Mouse (Mus musculus): ENCODE data around the gene Atp6v1g1. TPM values are rescaled to one million over a fixed set of nuclear protein-coding genes. Genes with fewer than 3 reads are reported as not detected.

The Atp6v1g1 gene
- polyA plus RNA-seq, 1 experiment from 2014 or later: 308 TPM

- Histone ChIP-seq H3K36me3 (ENCODE audit: control insufficient read depth, insufficient read depth, low read length) (no peaks in the 10 kb centered on the region), H3K27me3 (ENCODE audit: control insufficient read depth, insufficient read depth, low read length) (no peaks in the 10 kb centered on the region), H3K9me3 (ENCODE audit: control insufficient read depth, low read length) (no peaks in the 10 kb centered on the region), H3K27ac (ENCODE audit: low read depth, low read length) (no peak overlapping the region), H3K4me1 (replicated peaks; ENCODE audit: control insufficient read depth, insufficient read depth, low read length) (peaks cover 9% of the 10 kb centered on the region), H3K4me3 (ENCODE audit: low read depth, low read length) (no peak overlapping the region), H3K4me2 (ENCODE audit: low read depth, low read length, severe bottlenecking) (no peak overlapping the region), H3K9ac (ENCODE audit: low read length) (no peak overlapping the region)
- 77% methylated on average over 2 of the region's 2 CpGs for WGBS
- DNase-seq (ENCODE audit: low spot score): no peak
- ATAC-seq (replicated peaks; ENCODE audit: low FRiP score): no peak
Measured at GRCm38 (mm10) chr4:63542209-63542608, 2.4 kb upstream of the Atp6v1g1 start.

GRCm38 (mm10) chr4:63543746-63544493, 652 bp upstream of the Atp6v1g1 start:
- Histone ChIP-seq H3K27ac (ENCODE audit: low read depth, low read length) (no peak overlapping the region), H3K36me3 (ENCODE audit: control insufficient read depth, insufficient read depth, low read length) (no peaks in the 10 kb centered on the region), H3K4me1 (replicated peaks; ENCODE audit: control insufficient read depth, insufficient read depth, low read length) (peaks cover 9% of the 10 kb centered on the region), H3K9ac (ENCODE audit: low read length) (no peak overlapping the region), H3K4me3 (ENCODE audit: low read depth, low read length) (peak overlapping the region; percentile 83; the same call in 1 of the 2 replicates), H3K9me3 (ENCODE audit: control insufficient read depth, low read length) (no peaks in the 10 kb centered on the region), H3K27me3 (ENCODE audit: control insufficient read depth, insufficient read depth, low read length) (no peaks in the 10 kb centered on the region), H3K4me2 (ENCODE audit: low read depth, low read length, severe bottlenecking) (peak overlapping the region; percentile 39; the same call in 1 of the 2 replicates)
- no peak for DNase-seq (ENCODE audit: low spot score)
- 65% methylated on average over 10 of the region's 10 CpGs for WGBS
- peak; percentile 68 for ATAC-seq (replicated peaks; ENCODE audit: low FRiP score)

- Histone ChIP-seq H3K36me3 (ENCODE audit: control insufficient read depth, insufficient read depth, low read length) (no peaks in the 10 kb centered on the region), H3K4me1 (replicated peaks; ENCODE audit: control insufficient read depth, insufficient read depth, low read length) (peaks cover 9% of the 10 kb centered on the region), H3K9me3 (ENCODE audit: control insufficient read depth, low read length) (no peaks in the 10 kb centered on the region), H3K4me3 (ENCODE audit: low read depth, low read length) (peak overlapping the region; percentile 83), H3K9ac (ENCODE audit: low read length) (peak overlapping the region; percentile 92), H3K27ac (ENCODE audit: low read depth, low read length) (peak overlapping the region; percentile 25; the same call in 1 of the 2 replicates), H3K4me2 (ENCODE audit: low read depth, low read length, severe bottlenecking) (peak overlapping the region; percentile 66), H3K27me3 (ENCODE audit: control insufficient read depth, insufficient read depth, low read length) (no peaks in the 10 kb centered on the region)
- WGBS: 18% methylated on average over 26 of the region's 26 CpGs
- ATAC-seq (replicated peaks; ENCODE audit: low FRiP score) (no peak), DNase-seq (ENCODE audit: low spot score) (no peak)
Measured at GRCm38 (mm10) chr4:63545231-63545958, 823 bp downstream of the Atp6v1g1 start.

DNA sequence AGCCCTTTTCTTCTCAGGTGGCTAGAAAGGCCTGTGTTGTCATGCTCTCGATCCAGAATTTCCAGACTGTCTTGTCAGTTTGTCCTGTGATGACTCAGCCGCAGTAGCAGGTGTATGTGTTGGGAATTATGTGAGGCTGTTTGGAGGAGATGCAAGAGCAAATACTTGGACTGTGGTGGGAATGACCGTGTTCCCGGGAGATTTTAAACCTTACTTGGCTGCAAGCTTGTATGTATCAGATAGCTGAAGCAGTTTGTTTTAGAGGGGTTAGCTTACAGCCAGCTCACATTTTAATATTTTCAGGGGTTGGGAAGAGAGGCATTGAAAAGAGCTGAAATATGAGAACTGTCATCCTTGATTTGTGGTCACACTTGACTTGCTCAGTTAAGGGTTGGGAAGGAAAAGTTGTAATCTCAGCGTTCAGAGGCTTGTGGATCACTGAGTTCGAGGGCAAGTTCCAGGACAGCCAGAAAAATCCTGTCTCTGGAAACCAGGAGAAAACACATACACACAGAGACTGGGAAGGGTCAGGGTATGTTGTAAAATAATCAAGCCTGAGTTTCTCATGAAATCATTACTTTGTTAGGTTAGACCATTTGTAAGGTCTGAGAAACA, 2.0 kb downstream of the Atp6v1g1 start:
- no peak overlapping the region; the same call in 1 of the 2 replicates for H3K4me2 ChIP-seq (ENCODE audit: low read depth, low read length, severe bottlenecking)
- no peaks in the 10 kb centered on the region for H3K27me3 ChIP-seq (ENCODE audit: control insufficient read depth, insufficient read depth, low read length)
- ATAC-seq (replicated peaks; ENCODE audit: low FRiP score) (no peak), DNase-seq (ENCODE audit: low spot score) (no peak)
- no peak overlapping the region for H3K27ac ChIP-seq (ENCODE audit: low read depth, low read length)
- H3K4me3 ChIP-seq (ENCODE audit: low read depth, low read length): no peak overlapping the region
- no peaks in the 10 kb centered on the region for H3K9me3 ChIP-seq (ENCODE audit: control insufficient read depth, low read length)
- no peak overlapping the region; the same call in 1 of the 2 replicates for H3K9ac ChIP-seq (ENCODE audit: low read length)
- peaks cover 9% of the 10 kb centered on the region for H3K4me1 ChIP-seq (replicated peaks; ENCODE audit: control insufficient read depth, insufficient read depth, low read length)
- WGBS: 88% methylated on average over 6 of the region's 6 CpGs
- H3K36me3 ChIP-seq (ENCODE audit: control insufficient read depth, insufficient read depth, low read length): no peaks in the 10 kb centered on the region; the same call in 1 of the 2 replicates

DNA sequence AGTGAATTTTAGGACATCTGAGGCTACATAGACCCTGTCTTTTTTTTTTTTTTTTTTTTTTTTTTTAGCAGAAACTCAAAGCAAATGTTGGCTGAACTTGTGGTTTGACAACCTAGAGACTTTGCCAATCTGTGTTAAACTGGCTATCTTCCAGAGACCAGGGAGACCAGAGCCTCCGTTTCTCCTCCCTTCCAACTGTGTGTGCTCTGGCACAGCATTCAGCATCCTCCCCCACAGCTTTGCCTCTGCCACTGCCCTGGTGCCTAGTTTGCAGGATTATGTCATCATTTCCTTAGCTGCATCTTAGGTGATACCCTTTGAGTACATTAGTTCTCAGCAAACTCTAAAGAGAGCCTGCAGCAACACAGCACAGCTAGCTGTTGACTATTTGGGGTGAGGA, 3.2 kb downstream of the Atp6v1g1 start:
- no peak for DNase-seq (ENCODE audit: low spot score)
- WGBS: 91% methylated on average over 1 of the region's 1 CpGs
- Histone ChIP-seq H3K27ac (ENCODE audit: low read depth, low read length) (no peak overlapping the region), H3K9ac (ENCODE audit: low read length) (no peak overlapping the region), H3K4me2 (ENCODE audit: low read depth, low read length, severe bottlenecking) (no peak overlapping the region), H3K4me3 (ENCODE audit: low read depth, low read length) (no peak overlapping the region), H3K36me3 (ENCODE audit: control insufficient read depth, insufficient read depth, low read length) (peaks cover 3% of the 10 kb centered on the region; the same call in 1 of the 2 replicates), H3K27me3 (ENCODE audit: control insufficient read depth, insufficient read depth, low read length) (no peaks in the 10 kb centered on the region), H3K9me3 (ENCODE audit: control insufficient read depth, low read length) (no peaks in the 10 kb centered on the region), H3K4me1 (replicated peaks; ENCODE audit: control insufficient read depth, insufficient read depth, low read length) (peaks cover 9% of the 10 kb centered on the region)
- no peak for ATAC-seq (replicated peaks; ENCODE audit: low FRiP score)

GRCm38 (mm10) chr4:63548491-63548890, 3.9 kb downstream of the Atp6v1g1 start:
- DNase-seq (ENCODE audit: low spot score) (no peak), ATAC-seq (replicated peaks; ENCODE audit: low FRiP score) (no peak)
- Histone ChIP-seq H3K27me3 (ENCODE audit: control insufficient read depth, insufficient read depth, low read length) (no peaks in the 10 kb centered on the region), H3K9me3 (ENCODE audit: control insufficient read depth, low read length) (no peaks in the 10 kb centered on the region), H3K4me1 (replicated peaks; ENCODE audit: control insufficient read depth, insufficient read depth, low read length) (peaks cover 9% of the 10 kb centered on the region), H3K4me3 (ENCODE audit: low read depth, low read length) (no peak overlapping the region), H3K4me2 (ENCODE audit: low read depth, low read length, severe bottlenecking) (no peak overlapping the region), H3K27ac (ENCODE audit: low read depth, low read length) (no peak overlapping the region), H3K36me3 (ENCODE audit: control insufficient read depth, insufficient read depth, low read length) (peaks cover 6% of the 10 kb centered on the region; the same call in 1 of the 2 replicates), H3K9ac (ENCODE audit: low read length) (no peak overlapping the region)
- WGBS: 92% methylated on average over 3 of the region's 3 CpGs

GRCm38 (mm10) chr4:63550908-63551307, 6.3 kb downstream of the Atp6v1g1 start:
- Histone ChIP-seq H3K9me3 (ENCODE audit: control insufficient read depth, low read length) (no peaks in the 10 kb centered on the region), H3K36me3 (ENCODE audit: control insufficient read depth, insufficient read depth, low read length) (peaks cover 6% of the 10 kb centered on the region; the same call in 1 of the 2 replicates), H3K4me3 (ENCODE audit: low read depth, low read length) (no peak overlapping the region), H3K9ac (ENCODE audit: low read length) (no peak overlapping the region), H3K27me3 (ENCODE audit: control insufficient read depth, insufficient read depth, low read length) (no peaks in the 10 kb centered on the region), H3K4me1 (replicated peaks; ENCODE audit: control insufficient read depth, insufficient read depth, low read length) (peaks cover 4% of the 10 kb centered on the region), H3K27ac (ENCODE audit: low read depth, low read length) (no peak overlapping the region), H3K4me2 (ENCODE audit: low read depth, low read length, severe bottlenecking) (no peak overlapping the region)
- WGBS: 89% methylated on average over 3 of the region's 3 CpGs
- DNase-seq (ENCODE audit: low spot score) (no peak), ATAC-seq (replicated peaks; ENCODE audit: low FRiP score) (no peak)

DNA sequence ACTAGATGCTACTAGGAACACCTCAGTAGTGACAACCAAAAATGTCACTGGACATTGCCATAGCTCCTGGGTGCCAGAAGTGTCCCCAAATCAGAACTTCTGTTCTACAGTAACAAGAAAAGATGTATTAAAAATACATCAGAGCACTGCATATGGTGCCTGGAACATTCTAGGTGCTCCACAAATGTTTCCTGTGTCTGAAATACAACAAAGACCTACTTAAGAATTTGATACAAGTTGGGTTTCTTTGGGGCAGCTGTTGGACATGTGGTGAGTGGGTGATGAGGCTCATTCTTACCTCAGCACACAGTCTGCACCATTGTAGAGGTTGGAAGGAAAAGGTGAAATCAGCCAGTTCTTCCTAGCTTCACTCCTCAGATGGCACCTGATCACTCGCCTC, 8.3 kb downstream of the Atp6v1g1 start:
- no peak overlapping the region for H3K9ac ChIP-seq (ENCODE audit: low read length)
- H3K27me3 ChIP-seq (ENCODE audit: control insufficient read depth, insufficient read depth, low read length): no peaks in the 10 kb centered on the region
- H3K27ac ChIP-seq (ENCODE audit: low read depth, low read length): no peak overlapping the region
- peaks cover 6% of the 10 kb centered on the region; the same call in 1 of the 2 replicates for H3K36me3 ChIP-seq (ENCODE audit: control insufficient read depth, insufficient read depth, low read length)
- DNase-seq (ENCODE audit: low spot score) (no peak), ATAC-seq (replicated peaks; ENCODE audit: low FRiP score) (no peak)
- peaks cover 7% of the 10 kb centered on the region for H3K4me1 ChIP-seq (replicated peaks; ENCODE audit: control insufficient read depth, insufficient read depth, low read length)
- H3K9me3 ChIP-seq (ENCODE audit: control insufficient read depth, low read length): no peaks in the 10 kb centered on the region
- WGBS: 82% methylated on average over 1 of the region's 1 CpGs
- H3K4me2 ChIP-seq (ENCODE audit: low read depth, low read length, severe bottlenecking): no peak overlapping the region
- H3K4me3 ChIP-seq (ENCODE audit: low read depth, low read length): no peak overlapping the region

All from forebrain, embryonic 11.5 days (tissue).